Mouse (Mus musculus) CH12.LX (cell line): ENCODE measurements at regions not wholly inside any gene's neighbourhood (a gene's known extent, or its start where the extent isn't known, plus 50 kb on each side); places are given as distances from the start of the nearest gene placed in this dataset.

ENCODE experiments used
- CHD2 ChIP-seq: IDR thresholded peaks from 2 replicates; pipeline ENCODE4 v1.6.1; 2011; ENCODE audit warnings: low read length, improper control_type of control experiment
- CTCF ChIP-seq, 2 experiments: IDR thresholded peaks in 1 of 2; conservative IDR thresholded peaks in 1 of 2; 2 replicates each; pipeline ENCODE4 v1.5.1; 2011 to 2012; ENCODE audit warnings: low read depth in 2 of 2, low read length in 2 of 2, improper control_type of control experiment in 1 of 2, inconsistent platforms in 1 of 2, mild to moderate bottlenecking in 1 of 2, moderate library complexity in 1 of 2
- ETS1 ChIP-seq: conservative IDR thresholded peaks from 2 replicates; pipeline ENCODE4 v1.6.1; 2012; ENCODE audit warnings: low read depth, mild to moderate bottlenecking, inconsistent platforms, low read length, improper control_type of control experiment, moderate library complexity
- JUN ChIP-seq: IDR thresholded peaks from 2 replicates; pipeline ENCODE4 v1.6.1; 2011; ENCODE audit warnings: low read depth, mild to moderate bottlenecking, low read length, improper control_type of control experiment, moderate library complexity; ENCODE audit not compliant: insufficient read depth
- MAX ChIP-seq: IDR thresholded peaks from 2 replicates; pipeline ENCODE4 v1.6.1; 2011; ENCODE audit warnings: low read length, improper control_type of control experiment
- MEF2A ChIP-seq: IDR thresholded peaks from 2 replicates; pipeline ENCODE4 v1.6.1; 2014; ENCODE audit warnings: low read depth, mild to moderate bottlenecking, inconsistent platforms, low read length, improper control_type of control experiment, borderline replicate concordance
- MYC ChIP-seq: IDR thresholded peaks from 2 replicates; pipeline ENCODE4 v1.6.1; 2011; ENCODE audit warnings: low read depth, mild to moderate bottlenecking, improper control_type of control experiment, low read length
- NELFE ChIP-seq: IDR thresholded peaks from 2 replicates; pipeline ENCODE4 v1.6.1; 2011; ENCODE audit warnings: low read depth, low read length, improper control_type of control experiment
- POLR2A ChIP-seq: IDR thresholded peaks from 2 replicates; pipeline ENCODE4 v1.6.1; 2011; ENCODE audit warnings: low read depth, mild to moderate bottlenecking, improper control_type of control experiment, low read length
- RCOR1 ChIP-seq: conservative IDR thresholded peaks from 2 replicates; pipeline ENCODE4 v1.6.1; 2012; ENCODE audit warnings: low read depth, mild to moderate bottlenecking, inconsistent platforms, low read length, improper control_type of control experiment
- SIN3A ChIP-seq: IDR thresholded peaks from 2 replicates; pipeline ENCODE4 v1.6.1; 2012; ENCODE audit warnings: low read length, improper control_type of control experiment, inconsistent platforms
- ZKSCAN1 ChIP-seq: IDR thresholded peaks from 2 replicates; pipeline ENCODE4 v1.6.1; 2012; ENCODE audit warnings: low read depth, inconsistent platforms, low read length, improper control_type of control experiment, borderline replicate concordance

- TF ChIP-seq CTCF (conservative IDR thresholded peaks at IDR 0.05 in 1 of 2, IDR thresholded peaks at IDR 0.05 in 1 of 2; ENCODE audit: low read depth in 2 of 2, low read length in 2 of 2) = no peak
- TF ChIP-seq NELFE = no peak
- TF ChIP-seq MYC = no peak
- no peak for TF ChIP-seq ETS1
- no peak for TF ChIP-seq MAX
- no peak for TF ChIP-seq JUN
- no peak for TF ChIP-seq POLR2A
- no peak for TF ChIP-seq SIN3A
- TF ChIP-seq RCOR1 = no peak
- TF ChIP-seq MEF2A = no peak
- TF ChIP-seq ZKSCAN1 = no peak
- no peak for TF ChIP-seq CHD2
Observed at GRCm38 (mm10) chr1:185977075-185977474, 140.0 kb downstream of the Lyplal1 start.
